Mouse (Mus musculus) liver, embryonic 14.5 days (tissue): ENCODE results near the gene Slc44a5. TPM values are rescaled to one million over a fixed set of nuclear protein-coding genes. Genes with fewer than 3 reads are reported as not detected.

Experiments used
- ATAC-seq: fragments of 200-750 bp; cut with Nextera tagmentation; 2 replicates; pipeline ENCODE4 v1.8.0; 2017; ENCODE audit warnings: moderate number of reproducible peaks, mild to moderate bottlenecking, moderate library complexity; ENCODE audit not compliant: insufficient read depth
- DNase-seq, 3 experiments: peaks; one replicate each; pipeline ENCODE4 v3.0.0-alpha.2; 2012 to 2013; ENCODE audit warnings: low read depth in 3 of 3, low spot score in 3 of 3
- H3K27ac ChIP-seq: fragments of 300-500 bp; sonication (generic); 2 replicates; pipeline ENCODE4 v1.5.1; 2014; ENCODE audit warnings: moderate library complexity, mild to moderate bottlenecking, control low read depth, inconsistent platforms
- H3K27me3 ChIP-seq: fragments of 300-500 bp; sonication (generic); 2 replicates; pipeline ENCODE4 v1.6.1; 2014; ENCODE audit warnings: mild to moderate bottlenecking, low read length, moderate library complexity; ENCODE audit not compliant: control insufficient read depth, insufficient read depth
- H3K36me3 ChIP-seq: fragments of 300-500 bp; sonication (generic); replicated peaks from 2 replicates; pipeline ENCODE4 v1.6.1; 2014; ENCODE audit warnings: low read depth; ENCODE audit not compliant: control insufficient read depth, insufficient read depth
- H3K4me1 ChIP-seq, 2 experiments: fragments of 200-500 bp in 1 of 2; fragments of 300-500 bp in 1 of 2; sonication (generic) in 1 of 2; replicated peaks; 2 replicates each; pipeline ENCODE4 v1.6.1; 2012 to 2014; ENCODE audit warnings: antibody characterized with exemption in 1 of 2, inconsistent platforms in 1 of 2, low read length in 1 of 2; ENCODE audit not compliant: control insufficient read depth in 2 of 2, insufficient read depth in 2 of 2
- H3K4me2 ChIP-seq: fragments of 300-500 bp; sonication (generic); 2 replicates; pipeline ENCODE4 v1.6.1; 2014; ENCODE audit warnings: low read depth, mild to moderate bottlenecking, control low read depth, moderate library complexity
- H3K4me3 ChIP-seq, 2 experiments: fragments of 200-500 bp in 1 of 2; fragments of 300-500 bp in 1 of 2; sonication (generic) in 1 of 2; 2 replicates each; pipeline ENCODE4 v1.5.1; 2012 to 2014; ENCODE audit warnings: low read depth in 2 of 2, low read length in 2 of 2, mild to moderate bottlenecking in 2 of 2, control low read depth in 1 of 2, inconsistent platforms in 1 of 2, moderate library complexity in 1 of 2; ENCODE audit not compliant: insufficient read depth in 1 of 2
- H3K9ac ChIP-seq: fragments of 300-500 bp; sonication (generic); replicated peaks from 2 replicates; pipeline ENCODE4 v1.6.1; 2014; ENCODE audit warnings: mild to moderate bottlenecking, control low read depth, moderate library complexity
- H3K9me3 ChIP-seq: fragments of 300-500 bp; sonication (generic); 2 replicates; pipeline ENCODE4 v1.6.1; 2016; ENCODE audit warnings: low read length, mixed read lengths; ENCODE audit not compliant: control insufficient read depth
- CTCF ChIP-seq: IDR thresholded peaks from 2 replicates; pipeline ENCODE4 v1.5.1; 2016; ENCODE audit warnings: antibody characterized with exemption, low read depth, control low read depth
- EP300 ChIP-seq: IDR thresholded peaks from 2 replicates; pipeline ENCODE4 v1.6.1; 2016; ENCODE audit warnings: antibody characterized with exemption, low read depth
- WGBS: fragments of 180-500 bp; shearing (Covaris S2); extraction: QIAGEN DNeasy Blood & Tissue Kit; methylation state at CpG from one replicate; pipeline ENCODE4 v1.1.7; 2014; ENCODE audit not compliant: insufficient replicate concordance; 5-methylcytosine and 5-hydroxymethylcytosine counted together
- polyA plus RNA-seq, 2 experiments: library from polyadenylated mRNA; depleted of rRNA in 1 of 2; stranded (reverse) in 1 of 2; unstranded in 1 of 2; fragments of >200 nt; fragmentation: Nextera tagmentation in 1 of 2; extraction: Ambion mirVana in 1 of 2; gene quantifications; 2 replicates each; pipeline versions ENCODE4 v1.2.1 to v1.2.3; 2012 to 2014

The Slc44a5 gene
- polyA plus RNA-seq, 2 experiments, result 0.39 to 0.48 TPM

GRCm38 (mm10) chr3:154115478-154115877 lies 142.2 kb downstream of the Slc44a5 start:
- no peak overlapping the region for H3K4me3 ChIP-seq
- DNase-seq, result no peak
- H3K27ac ChIP-seq, result no peak overlapping the region
- H3K27me3 ChIP-seq, result no peaks in the 10 kb centered on the region
- WGBS, result 67% methylated on average over 4 of the region's 4 CpGs
- no peak for TF ChIP-seq EP300
- TF ChIP-seq CTCF, result no peak
- H3K4me1 ChIP-seq, result no peaks in the 10 kb centered on the region
- H3K9me3 ChIP-seq, result no peaks in the 10 kb centered on the region
- H3K36me3 ChIP-seq, result no peaks in the 10 kb centered on the region
- no peak; the same call in 1 of the 2 replicates for ATAC-seq
- H3K4me2 ChIP-seq, result no peak overlapping the region
- H3K9ac ChIP-seq, result no peak overlapping the region

DNA sequence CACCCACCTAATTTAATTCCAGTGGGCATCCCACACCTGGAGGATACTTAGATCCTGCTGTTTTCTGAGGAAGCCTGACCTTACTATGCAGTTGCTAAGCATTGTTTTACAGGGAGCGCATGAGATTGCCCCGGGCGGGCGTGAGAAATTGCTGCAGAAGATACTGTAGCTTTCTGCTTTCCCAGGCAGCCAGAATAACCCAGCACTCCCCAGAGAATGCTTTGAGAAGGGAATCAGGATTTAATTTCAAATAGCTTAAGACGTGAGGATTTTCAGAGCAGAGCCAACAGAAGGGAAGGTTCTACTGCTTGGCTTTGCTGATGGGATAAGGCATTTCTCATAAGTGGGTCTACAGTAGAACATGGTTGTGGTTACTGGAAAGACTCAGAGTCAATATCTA lies 142.8 kb downstream of the Slc44a5 start:
- Histone ChIP-seq H3K4me2 (no peak overlapping the region), H3K4me1 (no peaks in the 10 kb centered on the region), H3K27me3 (no peaks in the 10 kb centered on the region), H3K9ac (no peak overlapping the region), H3K27ac (no peak overlapping the region), H3K4me3 (no peak overlapping the region), H3K36me3 (no peaks in the 10 kb centered on the region), H3K9me3 (no peaks in the 10 kb centered on the region)
- TF ChIP-seq CTCF, result no peak
- no peak for TF ChIP-seq EP300
- DNase-seq (no peak), ATAC-seq (no peak)
- WGBS, result 84% methylated on average over 5 of the region's 5 CpGs

GRCm38 (mm10) chr3:154118992-154119603 lies 145.9 kb downstream of the Slc44a5 start:
- ATAC-seq (no peak), DNase-seq (no peak)
- Histone ChIP-seq H3K4me2 (no peak overlapping the region), H3K36me3 (no peaks in the 10 kb centered on the region), H3K4me1 (no peaks in the 10 kb centered on the region), H3K4me3 (no peak overlapping the region), H3K27me3 (no peaks in the 10 kb centered on the region), H3K9ac (no peak overlapping the region), H3K9me3 (no peaks in the 10 kb centered on the region), H3K27ac (no peak overlapping the region)
- WGBS, result 59% methylated on average over 6 of the region's 6 CpGs
- TF ChIP-seq EP300, result no peak
- no peak for TF ChIP-seq CTCF

GRCm38 (mm10) chr3:154122531-154122930 lies 149.3 kb downstream of the Slc44a5 start:
- no peak overlapping the region for H3K4me2 ChIP-seq
- 71% methylated on average over 3 of the region's 3 CpGs for WGBS
- DNase-seq (no peak), ATAC-seq (no peak)
- TF ChIP-seq EP300, result no peak
- no peak for TF ChIP-seq CTCF
- no peak overlapping the region for H3K27ac ChIP-seq
- no peaks in the 10 kb centered on the region for H3K9me3 ChIP-seq
- no peak overlapping the region for H3K9ac ChIP-seq
- no peaks in the 10 kb centered on the region for H3K36me3 ChIP-seq
- H3K27me3 ChIP-seq, result no peaks in the 10 kb centered on the region
- no peaks in the 10 kb centered on the region for H3K4me1 ChIP-seq
- H3K4me3 ChIP-seq, result no peak overlapping the region

GRCm38 (mm10) chr3:154124890-154125575 lies 151.8 kb downstream of the Slc44a5 start:
- DNase-seq (no peak), ATAC-seq (no peak)
- Histone ChIP-seq H3K9ac (no peak overlapping the region), H3K4me3 (no peak overlapping the region), H3K27ac (no peak overlapping the region), H3K27me3 (no peaks in the 10 kb centered on the region), H3K4me1 (peaks cover 0 to 12% of the 10 kb centered on the region in 2 experiments; a peak in 3 of 4 replicates), H3K9me3 (no peaks in the 10 kb centered on the region), H3K36me3 (no peaks in the 10 kb centered on the region), H3K4me2 (no peak overlapping the region)
- no peak for TF ChIP-seq EP300
- no peak for TF ChIP-seq CTCF
- 70% methylated on average over 15 of the region's 15 CpGs for WGBS
